Mouse (Mus musculus): Measurements from ENCODE around the gene AK157302.

GRCm38 (mm10) chr13:21468061-21469019 lies 26.7 kb upstream of the AK157302 start, which contains the start of gene Nkapl:
- TF ChIP-seq CTCF (IDR thresholded peaks at IDR 0.05; ENCODE audit: borderline replicate concordance, insufficient read depth, low read depth, low read length) (no peak), POLR2A (IDR thresholded peaks at IDR 0.05; ENCODE audit: borderline replicate concordance, insufficient read depth, low read length) (peak; percentile 91; the same call in 1 of the 2 replicates)
